Mouse (Mus musculus) testis, postnatal 14 days (tissue): ENCODE measurements around the gene Map2k7.
"Not testable (repeated sequence)": the region's sequence is repeated elsewhere in the genome, so short reads cannot be mapped to it uniquely, and the experiment has no call there.

ENCODE experiments used
- DNase-seq: peaks from one replicate; pipeline ENCODE4 v3.0.0; 2021; ENCODE audit warnings: low spot score

Gene Map2k7

GRCm38 (mm10) chr8:4226739-4227347 lies 11.7 kb upstream of the Map2k7 start, which contains the start of gene Lrrc8e:
Lrrc8e (plus strand) TSS chr8:4226827.
- DNase-seq = no peak

GRCm38 (mm10) chr8:4227919-4228318 lies 10.6 kb upstream of the Map2k7 start:
- DNase-seq = no peak

GRCm38 (mm10) chr8:4229784-4230183 lies 8.8 kb upstream of the Map2k7 start:
- no peak for DNase-seq

GRCm38 (mm10) chr8:4230612-4231351 lies 7.8 kb upstream of the Map2k7 start:
- no peak for DNase-seq

- DNase-seq = no peak
These were observed 616 bp upstream of the Map2k7 start for GRCm38 (mm10) chr8:4237814-4238433.

GRCm38 (mm10) chr8:4239193-4239890 lies 802 bp downstream of the Map2k7 start:
- no peak for DNase-seq

- DNase-seq = no peak
These were observed 6.5 kb downstream of the Map2k7 start for GRCm38 (mm10) chr8:4245061-4245460.

GRCm38 (mm10) chr8:4245737-4246136 lies 7.2 kb downstream of the Map2k7 start:
- no peak for DNase-seq

- DNase-seq = no peak
These were observed 8.7 kb downstream of the Map2k7 start for GRCm38 (mm10) chr8:4247241-4247640.

GRCm38 (mm10) chr8:4247951-4248540 lies 9.5 kb downstream of the Map2k7 start, which contains the start of gene Tgfbr3l:
Tgfbr3l (plus strand) TSS chr8:4248214.
- DNase-seq = no peak

GRCm38 (mm10) chr8:4249213-4249612 lies 10.7 kb downstream of the Map2k7 start:
- DNase-seq = peak; percentile 57

GRCm38 (mm10) chr8:4250306-4250970 lies 11.9 kb downstream of the Map2k7 start:
- peak; percentile 81 for DNase-seq

- DNase-seq = no peak
These were observed 13.7 kb downstream of the Map2k7 start for GRCm38 (mm10) chr8:4252116-4252760.

GRCm38 (mm10) chr8:4252934-4253841 lies 14.6 kb downstream of the Map2k7 start, which contains the start of gene Snapc2:
Snapc2 (plus strand) TSS chr8:4253080.
- peak; percentile 95 for DNase-seq

- DNase-seq = no peak
These were observed 15.5 kb downstream of the Map2k7 start for GRCm38 (mm10) chr8:4254001-4254400.

- not testable (repeated sequence) for DNase-seq
These were observed 16.9 kb downstream of the Map2k7 start for GRCm38 (mm10) chr8:4255471-4255870.

- DNase-seq = no peak
These were observed 18.4 kb downstream of the Map2k7 start for GRCm38 (mm10) chr8:4256911-4257310.

GRCm38 (mm10) chr8:4257350-4257749 lies 18.8 kb downstream of the Map2k7 start:
- DNase-seq = no peak

- peak; percentile 74 for DNase-seq
These were observed 19.7 kb downstream of the Map2k7 start for GRCm38 (mm10) chr8:4258233-4258632.

- DNase-seq = peak; percentile 58
These were observed 20.1 kb downstream of the Map2k7 start for GRCm38 (mm10) chr8:4258678-4259077.
